Mouse (Mus musculus) liver, postnatal 0 days (tissue): ENCODE measurements at regions not wholly inside any gene's neighbourhood (a gene's known extent, or its start where the extent isn't known, plus 50 kb on each side); places are given as distances from the start of the nearest gene placed in this dataset.

Experiments used
- CTCF ChIP-seq: sonication (generic); IDR thresholded peaks from 2 replicates; pipeline ENCODE4 v1.5.1; 2016; ENCODE audit warnings: antibody characterized with exemption, low read depth
- EP300 ChIP-seq: IDR thresholded peaks from 2 replicates; pipeline ENCODE4 v1.6.1; 2016; ENCODE audit warnings: antibody characterized with exemption, low read depth, mild to moderate bottlenecking

DNA sequence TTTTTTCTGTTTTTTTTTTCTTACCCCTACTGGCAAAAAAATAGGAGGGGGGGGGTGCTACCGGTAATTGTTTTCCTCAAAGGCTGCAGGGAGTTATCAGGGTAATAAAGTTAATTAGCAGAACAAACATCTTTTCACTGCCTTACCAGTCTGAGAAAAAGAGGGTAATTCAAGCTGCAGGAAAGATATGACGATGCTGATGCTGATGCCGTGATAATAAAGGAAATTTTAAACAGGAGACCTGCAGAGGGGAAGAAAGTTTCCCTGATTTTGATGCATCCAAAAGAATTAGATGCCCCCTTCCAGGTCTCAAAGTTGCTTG lies 145.7 kb upstream of the Sox2 start:
- TF ChIP-seq EP300 (no peak), CTCF (no peak)
